Mouse (Mus musculus) macrophage (primary cell): ENCODE measurements at regions not wholly inside any gene's neighbourhood (a gene's known extent, or its start where the extent isn't known, plus 50 kb on each side); places are given as distances from the start of the nearest gene placed in this dataset.

Experiments used
- H3K27ac ChIP-seq: fragments of 350-480 bp; formaldehyde crosslinking; 2 replicates; pipeline ENCODE4 v1.9.0; 2021
- H3K36me3 ChIP-seq: fragments of 350-480 bp; formaldehyde crosslinking; 2 replicates; pipeline ENCODE4 v1.9.0; 2021; ENCODE audit errors: inconsistent target
- H3K4me3 ChIP-seq: fragments of 350-480 bp; formaldehyde crosslinking; 2 replicates; pipeline ENCODE4 v1.9.0; 2021; ENCODE audit errors: inconsistent target
- H3K79me2 ChIP-seq: fragments of 350-480 bp; formaldehyde crosslinking; 2 replicates; pipeline ENCODE4 v1.9.0; 2021; ENCODE audit errors: inconsistent target
- WGBS: methylation state at CpG from one replicate; pipeline ENCODE4 v1.1.7; 2026; ENCODE audit warnings: inconsistent platforms; ENCODE audit not compliant: missing documents; 5-methylcytosine and 5-hydroxymethylcytosine counted together

- Histone ChIP-seq H3K27ac (no peak overlapping the region), H3K36me3 (no peaks in the 10 kb centered on the region), H3K4me3 (no peak overlapping the region), H3K79me2 (no peaks in the 10 kb centered on the region)
- WGBS = 71% methylated on average over 2 of the region's 2 CpGs
Measured at GRCm38 (mm10) chr5:44942575-44942974, 143.1 kb upstream of the Ldb2 start.

- Histone ChIP-seq H3K79me2 (no peaks in the 10 kb centered on the region), H3K27ac (no peak overlapping the region), H3K4me3 (no peak overlapping the region), H3K36me3 (no peaks in the 10 kb centered on the region)
- 66% methylated on average over 2 of the region's 2 CpGs for WGBS
Measured at GRCm38 (mm10) chr5:44925476-44925875, 126.0 kb upstream of the Ldb2 start.

- Histone ChIP-seq H3K27ac (no peak overlapping the region), H3K79me2 (no peaks in the 10 kb centered on the region), H3K36me3 (no peaks in the 10 kb centered on the region), H3K4me3 (no peak overlapping the region)
- 66% methylated on average over 2 of the region's 2 CpGs for WGBS
Measured at GRCm38 (mm10) chr5:44922129-44922775, 122.8 kb upstream of the Ldb2 start.

GRCm38 (mm10) chr5:44917816-44918213 lies 118.3 kb upstream of the Ldb2 start:
- Histone ChIP-seq H3K27ac (no peak overlapping the region), H3K79me2 (no peaks in the 10 kb centered on the region), H3K4me3 (no peak overlapping the region), H3K36me3 (no peaks in the 10 kb centered on the region)
- WGBS = 93% methylated on average over 6 of the region's 6 CpGs

- Histone ChIP-seq H3K27ac (no peak overlapping the region), H3K36me3 (no peaks in the 10 kb centered on the region), H3K79me2 (no peaks in the 10 kb centered on the region), H3K4me3 (no peak overlapping the region)
- WGBS = 64% methylated on average over 16 of the region's 16 CpGs
Measured at GRCm38 (mm10) chr5:44917173-44917815, 117.8 kb upstream of the Ldb2 start.

- Histone ChIP-seq H3K4me3 (no peak overlapping the region), H3K79me2 (no peaks in the 10 kb centered on the region), H3K27ac (no peak overlapping the region), H3K36me3 (no peaks in the 10 kb centered on the region)
- 33% methylated on average over 6 of the region's 6 CpGs for WGBS
Measured at GRCm38 (mm10) chr5:44902541-44902940, 103.1 kb upstream of the Ldb2 start.

- Histone ChIP-seq H3K4me3 (no peak overlapping the region), H3K27ac (no peak overlapping the region), H3K36me3 (no peaks in the 10 kb centered on the region), H3K79me2 (no peaks in the 10 kb centered on the region)
- WGBS = 83% methylated on average over 4 of the region's 4 CpGs
Measured at GRCm38 (mm10) chr5:44886566-44887070, 87.1 kb upstream of the Ldb2 start.

- Histone ChIP-seq H3K36me3 (no peaks in the 10 kb centered on the region), H3K27ac (no peak overlapping the region), H3K4me3 (no peak overlapping the region), H3K79me2 (no peaks in the 10 kb centered on the region)
- WGBS = 90% methylated on average over 3 of the region's 3 CpGs
Measured at GRCm38 (mm10) chr5:44876946-44877345, 77.5 kb upstream of the Ldb2 start.

- Histone ChIP-seq H3K79me2 (no peaks in the 10 kb centered on the region), H3K27ac (no peak overlapping the region), H3K4me3 (no peak overlapping the region), H3K36me3 (no peaks in the 10 kb centered on the region)
- 86% methylated on average over 7 of the region's 7 CpGs for WGBS
Measured at GRCm38 (mm10) chr5:44872243-44872642, 72.8 kb upstream of the Ldb2 start.

- no peak overlapping the region for H3K27ac ChIP-seq
- H3K79me2 ChIP-seq = no peaks in the 10 kb centered on the region
- H3K36me3 ChIP-seq = no peaks in the 10 kb centered on the region
- WGBS = 81% methylated on average over 3 of the region's 3 CpGs
- H3K4me3 ChIP-seq = no peak overlapping the region
Measured at GRCm38 (mm10) chr5:44863887-44864286, 64.4 kb upstream of the Ldb2 start.

GRCm38 (mm10) chr5:44863349-44863748 lies 63.9 kb upstream of the Ldb2 start:
- no peaks in the 10 kb centered on the region for H3K36me3 ChIP-seq
- 84% methylated on average over 3 of the region's 3 CpGs for WGBS

GRCm38 (mm10) chr5:44854189-44854588 lies 54.7 kb upstream of the Ldb2 start:
- Histone ChIP-seq H3K27ac (no peak overlapping the region), H3K4me3 (no peak overlapping the region), H3K36me3 (no peaks in the 10 kb centered on the region), H3K79me2 (no peaks in the 10 kb centered on the region)
- whole genome bisulfite sequencing = 89% methylated on average over 4 of the region's 4 CpGs

More at GRCm38 (mm10) chr5:44863349-44863748, 63.9 kb upstream of the Ldb2 start:
- no peaks in the 10 kb centered on the region for H3K79me2 ChIP-seq
- H3K27ac ChIP-seq = no peak overlapping the region
- no peak overlapping the region for H3K4me3 ChIP-seq
